Mouse (Mus musculus) forebrain, embryonic 14.5 days (tissue): ENCODE measurements around the gene 4930432M17Rik. TPM values are rescaled to one million over a fixed set of nuclear protein-coding genes. Genes with fewer than 3 reads are reported as not detected.

Source experiments
- ATAC-seq: fragments of 200-750 bp; cut with Nextera tagmentation; 2 replicates; pipeline ENCODE4 v1.8.0; 2017; ENCODE audit warnings: mild to moderate bottlenecking, moderate library complexity
- DNase-seq: peaks from one replicate; pipeline ENCODE4 v3.0.0-alpha.2; 2015; ENCODE audit warnings: low spot score
- H3K27ac ChIP-seq: fragments of 300-500 bp; sonication (generic); 2 replicates; pipeline ENCODE4 v1.5.1; 2014; ENCODE audit warnings: low read depth, mild to moderate bottlenecking, control low read depth, low read length, moderate library complexity
- H3K27me3 ChIP-seq: fragments of 300-500 bp; sonication (generic); replicated peaks from 2 replicates; pipeline ENCODE4 v1.6.1; 2014; ENCODE audit warnings: low read length, control low read depth, mixed read lengths; ENCODE audit not compliant: control insufficient read depth, insufficient read depth
- H3K36me3 ChIP-seq: fragments of 300-500 bp; sonication (generic); 2 replicates; pipeline ENCODE4 v1.6.1; 2014; ENCODE audit warnings: low read length, control low read depth; ENCODE audit not compliant: control insufficient read depth, insufficient read depth
- H3K4me1 ChIP-seq: fragments of 300-500 bp; sonication (generic); 2 replicates; pipeline ENCODE4 v1.6.1; 2014; ENCODE audit warnings: antibody characterized with exemption, low read length, control low read depth; ENCODE audit not compliant: control insufficient read depth, insufficient read depth
- H3K4me2 ChIP-seq: fragments of 300-500 bp; sonication (generic); 2 replicates; pipeline ENCODE4 v1.6.1; 2014; ENCODE audit warnings: mild to moderate bottlenecking, control low read depth, low read length
- H3K4me3 ChIP-seq: fragments of 300-500 bp; sonication (generic); 2 replicates; pipeline ENCODE4 v1.5.1; 2014; ENCODE audit warnings: low read depth, low read length, control low read depth
- H3K9ac ChIP-seq: fragments of 300-500 bp; sonication (generic); 2 replicates; pipeline ENCODE4 v1.6.1; 2014; ENCODE audit warnings: mild to moderate bottlenecking, low read length, control low read depth, moderate library complexity
- H3K9me3 ChIP-seq: fragments of 300-500 bp; sonication (generic); replicated peaks from 2 replicates; pipeline ENCODE4 v1.6.1; 2016; ENCODE audit warnings: low read length, control low read depth, mixed read lengths; ENCODE audit not compliant: control insufficient read depth
- WGBS: fragments of 180-500 bp; shearing (Covaris S2); extraction: QIAGEN DNeasy Blood & Tissue Kit; methylation state at CpG from one replicate; pipeline ENCODE4 v1.1.7; 2014; 5-methylcytosine and 5-hydroxymethylcytosine counted together
- polyA plus RNA-seq: library from polyadenylated mRNA; unstranded; fragments of >200 nt; fragmentation: Nextera tagmentation; extraction: Ambion mirVana; gene quantifications from 2 replicates; pipeline ENCODE4 v1.2.1, GENCODE M21; 2014

4930432M17Rik gene
- polyA plus RNA-seq: not detected in 2 replicates

GRCm38 (mm10) chr3:121670462-121670861 lies at the start of gene 4930432M17Rik:
Gene 4930432M17Rik, plus strand, starts transcription at chr3:121670762.
- DNase-seq (no peak), ATAC-seq (no peak)
- no peaks in the 10 kb centered on the region for H3K36me3 ChIP-seq
- no peaks in the 10 kb centered on the region for H3K9me3 ChIP-seq
- no peaks in the 10 kb centered on the region for H3K27me3 ChIP-seq
- WGBS: 82% methylated on average over 4 of the region's 4 CpGs
- H3K4me1 ChIP-seq: no peaks in the 10 kb centered on the region
- H3K4me3 ChIP-seq: no peak within 1 kb of the TSS
- no peak within 1 kb of the TSS for H3K4me2 ChIP-seq
- no peak within 1 kb of the TSS for H3K9ac ChIP-seq
- H3K27ac ChIP-seq: no peak within 1 kb of the TSS

GRCm38 (mm10) chr3:121625662-121626061 lies 44.9 kb upstream of the 4930432M17Rik start:
- Histone ChIP-seq H3K4me1 (no peaks in the 10 kb centered on the region), H3K36me3 (no peaks in the 10 kb centered on the region), H3K27me3 (no peaks in the 10 kb centered on the region), H3K27ac (no peak overlapping the region), H3K4me2 (no peak overlapping the region), H3K9me3 (no peaks in the 10 kb centered on the region), H3K9ac (no peak overlapping the region), H3K4me3 (no peak overlapping the region)
- WGBS: 79% methylated on average over 2 of the region's 2 CpGs
- no peak for DNase-seq
- no peak for ATAC-seq

- 83% methylated on average over 3 of the region's 3 CpGs for WGBS
- no peak overlapping the region for H3K27ac ChIP-seq
Measured at GRCm38 (mm10) chr3:121626273-121626672, 44.3 kb upstream of the 4930432M17Rik start.

GRCm38 (mm10) chr3:121628245-121628644 lies 42.3 kb upstream of the 4930432M17Rik start:
- no peak overlapping the region for H3K27ac ChIP-seq
- DNase-seq: no peak
- H3K4me1 ChIP-seq: no peaks in the 10 kb centered on the region
- no peak overlapping the region for H3K9ac ChIP-seq
- H3K9me3 ChIP-seq: no peaks in the 10 kb centered on the region
- WGBS: 61% methylated on average over 3 of the region's 3 CpGs
- no peaks in the 10 kb centered on the region for H3K36me3 ChIP-seq
- no peak overlapping the region for H3K4me3 ChIP-seq
- no peak overlapping the region for H3K4me2 ChIP-seq
- no peaks in the 10 kb centered on the region for H3K27me3 ChIP-seq
- no peak for ATAC-seq

More at GRCm38 (mm10) chr3:121626273-121626672, 44.3 kb upstream of the 4930432M17Rik start:
- Histone ChIP-seq H3K27me3 (no peaks in the 10 kb centered on the region), H3K4me2 (no peak overlapping the region), H3K36me3 (no peaks in the 10 kb centered on the region), H3K9me3 (no peaks in the 10 kb centered on the region), H3K4me3 (no peak overlapping the region), H3K9ac (no peak overlapping the region), H3K4me1 (no peaks in the 10 kb centered on the region)
- DNase-seq (no peak), ATAC-seq (no peak)

- 87% methylated on average over 7 of the region's 7 CpGs for WGBS
Measured at GRCm38 (mm10) chr3:121630626-121631025, 39.9 kb upstream of the 4930432M17Rik start.

GRCm38 (mm10) chr3:121634963-121635362 lies 35.6 kb upstream of the 4930432M17Rik start:
- H3K4me2 ChIP-seq: no peak overlapping the region
- no peaks in the 10 kb centered on the region for H3K9me3 ChIP-seq
- DNase-seq (no peak), ATAC-seq (no peak)
- no peaks in the 10 kb centered on the region for H3K27me3 ChIP-seq
- no peaks in the 10 kb centered on the region for H3K4me1 ChIP-seq
- H3K36me3 ChIP-seq: no peaks in the 10 kb centered on the region
- H3K27ac ChIP-seq: no peak overlapping the region
- no peak overlapping the region for H3K4me3 ChIP-seq
- 87% methylated on average over 3 of the region's 3 CpGs for WGBS
- H3K9ac ChIP-seq: no peak overlapping the region

More at GRCm38 (mm10) chr3:121630626-121631025, 39.9 kb upstream of the 4930432M17Rik start:
- Histone ChIP-seq H3K4me2 (no peak overlapping the region), H3K9ac (no peak overlapping the region), H3K27me3 (no peaks in the 10 kb centered on the region), H3K4me3 (no peak overlapping the region), H3K4me1 (no peaks in the 10 kb centered on the region), H3K27ac (no peak overlapping the region), H3K9me3 (no peaks in the 10 kb centered on the region), H3K36me3 (no peaks in the 10 kb centered on the region)
- ATAC-seq: no peak
- DNase-seq: no peak

- no peak overlapping the region for H3K4me3 ChIP-seq
- ATAC-seq: no peak
- H3K4me2 ChIP-seq: no peak overlapping the region
- H3K27ac ChIP-seq: no peak overlapping the region
- no peaks in the 10 kb centered on the region for H3K27me3 ChIP-seq
- H3K36me3 ChIP-seq: no peaks in the 10 kb centered on the region
- H3K9me3 ChIP-seq: no peaks in the 10 kb centered on the region
- H3K9ac ChIP-seq: no peak overlapping the region
- H3K4me1 ChIP-seq: no peaks in the 10 kb centered on the region
- WGBS: 75% methylated on average over 7 of the region's 7 CpGs
- DNase-seq: no peak
Measured at GRCm38 (mm10) chr3:121635505-121635904, 35.1 kb upstream of the 4930432M17Rik start.

- Histone ChIP-seq H3K27me3 (no peaks in the 10 kb centered on the region), H3K4me3 (no peak overlapping the region), H3K4me2 (no peak overlapping the region), H3K9ac (no peak overlapping the region), H3K27ac (no peak overlapping the region), H3K4me1 (no peaks in the 10 kb centered on the region), H3K9me3 (no peaks in the 10 kb centered on the region), H3K36me3 (no peaks in the 10 kb centered on the region)
- DNase-seq: peak; percentile 67
- ATAC-seq: peak; percentile 60; the same call in 1 of the 2 replicates
- WGBS: 65% methylated on average over 6 of the region's 6 CpGs
Measured at GRCm38 (mm10) chr3:121636315-121636714, 34.2 kb upstream of the 4930432M17Rik start.

- ATAC-seq: peak; percentile 32; the same call in 1 of the 2 replicates
Measured at GRCm38 (mm10) chr3:121636748-121637147, 33.8 kb upstream of the 4930432M17Rik start.

More at GRCm38 (mm10) chr3:121636748-121637147, 33.8 kb upstream of the 4930432M17Rik start:
- H3K4me1 ChIP-seq: no peaks in the 10 kb centered on the region
- no peaks in the 10 kb centered on the region for H3K9me3 ChIP-seq
- H3K27ac ChIP-seq: no peak overlapping the region
- no peak overlapping the region for H3K9ac ChIP-seq
- no peak overlapping the region for H3K4me3 ChIP-seq
- no peak for DNase-seq
- H3K4me2 ChIP-seq: no peak overlapping the region
- no peaks in the 10 kb centered on the region for H3K36me3 ChIP-seq
- WGBS: 86% methylated on average over 7 of the region's 7 CpGs
- no peaks in the 10 kb centered on the region for H3K27me3 ChIP-seq
